Mouse (Mus musculus): ENCODE results near the gene Pde10a. TPM values are rescaled to one million over a fixed set of nuclear protein-coding genes. Genes with fewer than 3 reads are reported as not detected.

Pde10a gene
- total RNA-seq, 1 experiment from 2014 or later: 0.84 TPM

- ATAC-seq (replicated peaks in 1 of 2; ENCODE audit: insufficient read depth in 1 of 2, low FRiP score in 2 of 2, low TSS enrichment in 1 of 2, low read depth in 1 of 2, poor library complexity in 2 of 2, severe bottlenecking in 2 of 2): no peak
Measured at GRCm38 (mm10) chr17:8974423-8974822, 449.3 kb downstream of the Pde10a start.

GRCm38 (mm10) chr17:8974823-8975397, 449.7 kb downstream of the Pde10a start:
- no peak for ATAC-seq (replicated peaks in 1 of 2; ENCODE audit: insufficient read depth in 1 of 2, low FRiP score in 2 of 2, low TSS enrichment in 1 of 2, low read depth in 1 of 2, poor library complexity in 2 of 2, severe bottlenecking in 2 of 2)

DNA sequence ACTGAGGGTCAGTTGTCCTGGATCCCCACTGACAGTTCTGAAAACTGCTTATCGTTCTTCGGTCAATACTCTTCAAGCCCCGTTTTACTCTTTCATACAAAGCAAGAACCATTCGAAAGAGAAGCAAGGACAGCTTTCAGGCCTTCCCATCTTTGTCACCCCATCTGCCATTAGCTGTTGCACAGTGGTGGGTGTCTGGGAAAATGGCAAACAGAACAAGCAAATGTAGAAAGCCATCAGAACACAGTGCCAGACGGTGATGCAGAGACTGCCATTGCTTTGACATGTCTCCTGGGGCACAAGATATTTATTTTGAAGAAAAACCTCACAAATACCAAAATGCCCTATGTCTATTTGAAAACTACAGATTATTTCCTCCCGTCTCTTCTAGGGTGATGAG, 451.6 kb downstream of the Pde10a start:
- ATAC-seq (replicated peaks in 1 of 2; ENCODE audit: insufficient read depth in 1 of 2, low FRiP score in 2 of 2, low TSS enrichment in 1 of 2, low read depth in 1 of 2, poor library complexity in 2 of 2, severe bottlenecking in 2 of 2): no peak

DNA sequence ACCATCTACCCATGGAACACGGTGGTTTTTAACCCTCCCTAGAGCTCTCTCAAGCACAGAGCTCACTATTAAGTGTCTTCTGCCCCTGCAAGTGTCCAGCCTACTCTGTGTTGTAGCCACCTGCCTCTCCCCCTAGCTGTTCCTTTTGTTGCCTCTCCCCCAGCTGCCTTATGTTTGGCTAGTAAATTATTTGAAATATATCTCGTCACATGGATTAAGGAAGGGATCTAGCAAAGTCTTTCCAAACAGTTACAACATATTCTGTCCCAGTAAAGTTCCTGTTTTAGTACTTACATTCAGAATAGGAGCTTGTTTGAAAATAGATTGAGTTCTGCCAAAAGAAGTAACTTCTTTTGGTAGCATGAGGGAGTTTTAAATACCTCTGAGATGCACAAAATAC, 452.1 kb downstream of the Pde10a start:
- no peak for ATAC-seq (replicated peaks in 1 of 2; ENCODE audit: insufficient read depth in 1 of 2, low FRiP score in 2 of 2, low TSS enrichment in 1 of 2, low read depth in 1 of 2, poor library complexity in 2 of 2, severe bottlenecking in 2 of 2)

DNA sequence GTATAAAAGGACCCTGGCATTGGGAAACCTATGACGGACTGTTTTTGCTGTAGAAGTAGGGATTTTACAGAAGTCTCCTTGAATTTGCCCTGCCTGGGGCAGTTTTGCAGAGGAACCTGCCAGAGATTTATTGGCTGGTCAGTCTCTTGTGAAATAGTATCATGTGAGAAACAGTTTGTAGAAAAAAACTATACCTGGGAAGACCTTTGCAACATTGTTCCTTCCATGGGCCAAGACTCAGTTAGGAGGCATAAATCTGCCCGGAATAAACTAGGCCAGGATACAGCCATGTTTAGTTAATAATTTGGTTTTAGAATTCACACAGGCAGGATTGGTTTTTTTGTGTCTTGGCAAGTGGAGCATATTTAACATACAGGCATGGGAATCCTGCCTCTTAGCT, 458.4 kb downstream of the Pde10a start:
- ATAC-seq (replicated peaks in 1 of 2; ENCODE audit: insufficient read depth in 1 of 2, low FRiP score in 2 of 2, low TSS enrichment in 1 of 2, low read depth in 1 of 2, poor library complexity in 2 of 2, severe bottlenecking in 2 of 2): no peak

DNA sequence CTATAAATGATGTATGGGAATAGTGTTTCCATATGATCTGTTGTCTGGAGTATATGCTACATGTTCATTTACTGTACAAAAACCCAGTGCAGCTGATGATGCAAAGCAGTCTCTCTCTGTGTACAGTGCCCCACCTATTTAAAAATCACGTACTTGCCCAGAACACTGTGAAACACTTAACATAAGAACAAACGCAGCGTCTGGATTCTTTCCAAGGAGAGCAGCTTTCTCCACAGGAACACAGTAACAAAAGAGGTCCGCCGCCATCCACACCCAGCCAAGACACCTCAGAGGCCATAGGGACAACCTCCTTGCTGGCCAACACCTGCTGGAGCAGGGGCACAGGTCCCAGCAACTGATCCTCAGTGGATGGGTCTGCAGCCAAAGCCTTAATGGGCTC, 460.5 kb downstream of the Pde10a start:
- no peak for ATAC-seq (replicated peaks in 1 of 2; ENCODE audit: insufficient read depth in 1 of 2, low FRiP score in 2 of 2, low TSS enrichment in 1 of 2, low read depth in 1 of 2, poor library complexity in 2 of 2, severe bottlenecking in 2 of 2)

- ATAC-seq (replicated peaks in 1 of 2; ENCODE audit: insufficient read depth in 1 of 2, low FRiP score in 2 of 2, low TSS enrichment in 1 of 2, low read depth in 1 of 2, poor library complexity in 2 of 2, severe bottlenecking in 2 of 2): 0 out of 4 replicates have a peak, but pooled peaks of 1 of the 2 experiments have one; percentile 18
Measured at GRCm38 (mm10) chr17:8986551-8986950, 461.4 kb downstream of the Pde10a start.

- ATAC-seq (replicated peaks in 1 of 2; ENCODE audit: insufficient read depth in 1 of 2, low FRiP score in 2 of 2, low TSS enrichment in 1 of 2, low read depth in 1 of 2, poor library complexity in 2 of 2, severe bottlenecking in 2 of 2): no peak
Measured at GRCm38 (mm10) chr17:8987369-8987768, 462.2 kb downstream of the Pde10a start.

- peak; percentile 74 to 88 for ATAC-seq (replicated peaks in 1 of 2; ENCODE audit: insufficient read depth in 1 of 2, low FRiP score in 2 of 2, low TSS enrichment in 1 of 2, low read depth in 1 of 2, poor library complexity in 2 of 2, severe bottlenecking in 2 of 2)
Measured at GRCm38 (mm10) chr17:8988119-8988807, 463.1 kb downstream of the Pde10a start, which contains the start of gene 1700010I14Rik. Gene 1700010I14Rik (plus strand): TSS chr17:8988333.

GRCm38 (mm10) chr17:8991160-8991559, 466.0 kb downstream of the Pde10a start:
- 0 out of 4 replicates have a peak, but pooled peaks have one; percentile 24 to 33 for ATAC-seq (replicated peaks in 1 of 2; ENCODE audit: insufficient read depth in 1 of 2, low FRiP score in 2 of 2, low TSS enrichment in 1 of 2, low read depth in 1 of 2, poor library complexity in 2 of 2, severe bottlenecking in 2 of 2)

DNA sequence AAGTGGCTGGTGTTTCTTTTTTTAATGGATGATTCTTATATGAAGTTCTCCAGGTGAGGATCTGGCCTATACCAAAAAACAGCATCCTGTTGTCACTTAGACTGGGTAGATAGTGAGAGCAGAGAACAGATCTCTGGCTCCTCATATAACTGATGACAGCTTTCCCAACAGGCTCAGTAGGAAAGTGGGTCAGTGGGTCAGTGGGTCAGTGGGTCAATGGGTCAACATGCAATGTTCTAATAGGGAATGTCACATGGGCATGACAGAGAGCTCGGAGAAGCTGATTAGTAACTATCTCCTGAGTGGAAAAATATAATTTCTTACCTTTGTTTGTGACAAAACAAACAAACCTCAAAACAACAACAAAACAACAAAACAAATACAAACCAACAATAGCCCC, 470.2 kb downstream of the Pde10a start:
- no peak for ATAC-seq (replicated peaks in 1 of 2; ENCODE audit: insufficient read depth in 1 of 2, low FRiP score in 2 of 2, low TSS enrichment in 1 of 2, low read depth in 1 of 2, poor library complexity in 2 of 2, severe bottlenecking in 2 of 2)

DNA sequence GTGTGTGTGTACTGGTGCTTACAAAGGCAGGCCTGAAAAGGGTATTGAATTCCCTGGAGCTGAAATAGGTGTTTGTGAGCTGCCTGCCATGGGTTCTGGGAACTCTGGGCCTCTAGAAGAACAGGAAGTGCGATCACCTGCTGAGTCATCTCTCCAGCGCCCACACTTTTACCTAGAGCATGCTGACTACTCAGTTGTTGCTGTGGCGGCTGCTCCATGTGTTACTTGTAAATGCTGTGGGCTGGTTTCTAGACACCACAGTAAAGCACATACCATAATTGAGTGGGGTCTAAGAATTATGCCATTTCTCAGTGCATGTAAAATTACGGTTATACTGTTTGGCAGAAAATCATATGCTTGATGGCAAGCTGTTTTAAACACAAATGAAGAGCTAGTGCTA, 477.3 kb downstream of the Pde10a start:
- peak; percentile 80 to 84 for ATAC-seq (replicated peaks in 1 of 2; ENCODE audit: insufficient read depth in 1 of 2, low FRiP score in 2 of 2, low TSS enrichment in 1 of 2, low read depth in 1 of 2, poor library complexity in 2 of 2, severe bottlenecking in 2 of 2)

- ATAC-seq (replicated peaks in 1 of 2; ENCODE audit: insufficient read depth in 1 of 2, low FRiP score in 2 of 2, low TSS enrichment in 1 of 2, low read depth in 1 of 2, poor library complexity in 2 of 2, severe bottlenecking in 2 of 2): no peak
Measured at GRCm38 (mm10) chr17:9004516-9004915, 479.3 kb downstream of the Pde10a start.

GRCm38 (mm10) chr17:9023198-9023942, 498.2 kb downstream of the Pde10a start:
- ATAC-seq (replicated peaks in 1 of 2; ENCODE audit: insufficient read depth in 1 of 2, low FRiP score in 2 of 2, low TSS enrichment in 1 of 2, low read depth in 1 of 2, poor library complexity in 2 of 2, severe bottlenecking in 2 of 2): no peak

DNA sequence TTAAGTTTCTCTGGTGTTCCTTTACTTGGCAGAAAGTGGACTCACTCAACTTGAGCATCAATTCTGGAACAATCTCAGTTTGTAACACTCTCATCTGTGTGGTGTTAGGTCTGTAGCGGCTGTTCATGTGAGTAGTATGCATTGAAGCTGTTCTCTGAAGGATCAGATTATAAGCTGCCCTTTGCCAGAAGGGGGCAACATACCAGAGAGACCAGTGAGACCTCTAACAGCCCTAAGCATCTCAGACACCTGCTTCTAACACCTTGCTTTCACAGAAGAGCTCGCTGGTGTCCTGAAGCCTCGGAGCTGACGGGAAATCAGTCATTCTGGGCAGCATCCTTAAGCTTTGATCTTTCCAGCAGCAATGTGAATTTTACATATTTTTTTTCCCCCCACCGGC, 505.0 kb downstream of the Pde10a start:
- no peak; a peak in 1 of 4 replicates for ATAC-seq (replicated peaks in 1 of 2; ENCODE audit: insufficient read depth in 1 of 2, low FRiP score in 2 of 2, low TSS enrichment in 1 of 2, low read depth in 1 of 2, poor library complexity in 2 of 2, severe bottlenecking in 2 of 2)

DNA sequence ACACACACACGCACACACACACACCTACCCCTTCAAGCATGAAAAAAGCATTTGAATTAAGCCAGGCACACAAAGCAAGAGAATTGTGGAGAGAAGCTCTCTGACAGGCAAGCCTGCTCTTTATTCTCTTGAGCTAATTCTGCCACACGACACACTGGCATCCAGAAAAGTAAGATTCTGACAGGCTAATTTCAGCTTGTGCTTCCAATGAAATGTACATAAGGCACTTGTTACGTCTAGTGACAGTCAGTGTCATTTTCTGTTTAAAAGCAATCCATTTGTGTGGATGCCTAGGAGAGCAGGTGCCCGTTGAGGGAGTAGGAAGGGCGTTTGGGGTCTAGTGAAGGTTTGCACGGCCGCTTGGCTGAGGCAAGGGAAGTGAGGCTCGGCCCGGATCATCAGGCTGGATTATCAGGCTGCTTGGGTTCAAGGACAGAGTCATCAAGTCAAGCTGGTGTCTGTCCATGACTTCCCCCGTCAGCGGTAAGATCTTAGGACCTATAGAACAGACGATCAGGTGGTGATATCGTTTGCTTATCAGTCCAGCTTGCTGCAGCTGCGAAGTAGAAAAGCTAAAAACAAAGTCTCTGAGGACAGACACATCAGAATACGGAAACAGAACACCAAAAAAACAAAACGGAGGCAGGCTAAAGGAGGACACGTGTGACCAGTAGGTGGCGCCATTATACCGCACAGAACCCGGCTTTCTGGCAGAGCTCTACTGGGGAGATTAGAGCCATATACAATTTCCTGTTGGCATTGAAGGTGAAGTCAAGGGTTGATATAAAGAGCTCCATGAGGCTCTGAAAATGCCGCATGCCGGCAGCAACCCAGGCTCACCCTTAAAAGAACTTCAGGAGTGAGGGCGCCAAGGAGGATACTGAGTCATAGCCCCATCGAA, 506.3 kb downstream of the Pde10a start:
- ATAC-seq (replicated peaks in 1 of 2; ENCODE audit: insufficient read depth in 1 of 2, low FRiP score in 2 of 2, low TSS enrichment in 1 of 2, low read depth in 1 of 2, poor library complexity in 2 of 2, severe bottlenecking in 2 of 2): peak; percentile 81 to 88

DNA sequence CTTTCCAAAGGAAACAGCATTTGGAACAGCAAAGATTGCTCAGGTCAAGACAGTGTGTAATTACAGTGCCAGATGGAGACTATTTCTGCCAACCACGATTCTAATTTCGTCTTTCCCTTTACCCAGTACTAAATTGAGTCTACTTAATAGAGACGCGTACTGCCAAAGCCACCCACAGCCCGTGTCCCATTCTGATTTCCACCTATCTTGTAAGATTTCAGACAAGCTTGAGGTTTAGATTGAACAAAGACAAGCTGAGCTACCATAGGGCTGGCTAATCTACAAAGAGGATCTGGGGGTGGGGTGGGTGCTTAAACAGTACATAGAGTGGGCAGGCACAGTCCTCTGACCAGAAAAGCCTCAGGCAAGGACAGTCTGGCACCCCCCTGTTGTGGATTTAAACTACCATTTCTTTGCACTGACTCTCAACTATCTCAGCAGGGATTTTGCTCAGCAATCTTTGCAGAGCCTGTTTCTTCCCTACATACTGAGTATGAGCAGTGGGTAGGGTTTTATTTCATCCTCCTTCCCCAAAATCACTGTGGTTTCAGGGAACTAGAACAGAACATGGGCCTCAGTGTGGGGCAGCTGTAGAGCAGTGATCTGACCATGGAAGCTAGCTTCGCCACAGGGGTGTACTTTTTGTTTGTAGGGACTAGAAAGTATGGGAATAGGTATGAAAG, 507.3 kb downstream of the Pde10a start:
- no peak for ATAC-seq (replicated peaks in 1 of 2; ENCODE audit: insufficient read depth in 1 of 2, low FRiP score in 2 of 2, low TSS enrichment in 1 of 2, low read depth in 1 of 2, poor library complexity in 2 of 2, severe bottlenecking in 2 of 2)

All from hematopoietic stem cell, adult 5-6 weeks (primary cell).